Mouse (Mus musculus) cerebellum, postnatal 4 days (tissue): ENCODE measurements around the gene Camk1g.

ENCODE experiments used
- DNase-seq, 2 experiments: peaks; one replicate each; pipeline ENCODE4 v3.0.0; 2022; ENCODE audit warnings: low spot score in 2 of 2, mixed read lengths in 1 of 2

Gene Camk1g

GRCm38 (mm10) chr1:193334546-193334945 lies 35.6 kb downstream of the Camk1g start:
- no peak for DNase-seq

GRCm38 (mm10) chr1:193333776-193334175 lies 36.3 kb downstream of the Camk1g start:
- DNase-seq: no peak

GRCm38 (mm10) chr1:193332671-193333070 lies 37.4 kb downstream of the Camk1g start:
- DNase-seq: no peak

GRCm38 (mm10) chr1:193332018-193332417 lies 38.1 kb downstream of the Camk1g start:
- DNase-seq: no peak

- DNase-seq: no peak
Measured at GRCm38 (mm10) chr1:193330626-193331025, 39.5 kb downstream of the Camk1g start.

- DNase-seq: peak; percentile 77 to 96
Measured at GRCm38 (mm10) chr1:193330172-193330571, 39.9 kb downstream of the Camk1g start.

- DNase-seq: no peak
Measured at GRCm38 (mm10) chr1:193329557-193329956, 40.5 kb downstream of the Camk1g start.

GRCm38 (mm10) chr1:193327686-193328085 lies 42.4 kb downstream of the Camk1g start:
- no peak for DNase-seq

GRCm38 (mm10) chr1:193327216-193327615 lies 42.9 kb downstream of the Camk1g start:
- DNase-seq: no peak

- no peak for DNase-seq
Measured at GRCm38 (mm10) chr1:193326456-193327145, 43.5 kb downstream of the Camk1g start.

- no peak for DNase-seq
Measured at GRCm38 (mm10) chr1:193325891-193326290, 44.2 kb downstream of the Camk1g start.

- DNase-seq: peak in 1 of 2 experiments; percentile 59
Measured at GRCm38 (mm10) chr1:193324224-193324623, 45.9 kb downstream of the Camk1g start.

- no peak for DNase-seq
Measured at GRCm38 (mm10) chr1:193323686-193324085, 46.4 kb downstream of the Camk1g start.

GRCm38 (mm10) chr1:193320398-193320797 lies 49.7 kb downstream of the Camk1g start:
- no peak for DNase-seq

- no peak for DNase-seq
Measured at GRCm38 (mm10) chr1:193319721-193320120, 50.4 kb downstream of the Camk1g start.

- peak in 1 of 2 experiments; percentile 72 for DNase-seq
Measured at GRCm38 (mm10) chr1:193317159-193317559, 52.9 kb downstream of the Camk1g start.

GRCm38 (mm10) chr1:193316358-193316750 lies 53.7 kb downstream of the Camk1g start:
- DNase-seq: no peak

GRCm38 (mm10) chr1:193315705-193316357 lies 54.3 kb downstream of the Camk1g start:
- DNase-seq: peak in 1 of 2 experiments; percentile 62

GRCm38 (mm10) chr1:193311596-193311995 lies 58.5 kb downstream of the Camk1g start:
- DNase-seq: no peak

- no peak for DNase-seq
Measured at GRCm38 (mm10) chr1:193310519-193311085, 59.5 kb downstream of the Camk1g start.

- DNase-seq: no peak
Measured at GRCm38 (mm10) chr1:193309785-193310518, 60.1 kb downstream of the Camk1g start.

GRCm38 (mm10) chr1:193306832-193307231 lies 63.3 kb downstream of the Camk1g start:
- no peak for DNase-seq
